Mouse (Mus musculus): ENCODE measurements at regions not wholly inside any gene's neighbourhood (a gene's known extent, or its start where the extent isn't known, plus 50 kb on each side); places are given as distances from the start of the nearest gene placed in this dataset.

GRCm38 (mm10) chr2:101321286-101321914 lies 303.1 kb upstream of the Rag2 start:
- Histone ChIP-seq H3K36me3 (ENCODE audit: control insufficient read depth, insufficient read depth, low read length) (no peaks in the 10 kb centered on the region), H3K27me3 (ENCODE audit: control insufficient read depth, insufficient read depth, low read length) (no peaks in the 10 kb centered on the region), H3K4me3 (no peak overlapping the region), H3K9ac (ENCODE audit: low read depth, low read length) (no peak overlapping the region), H3K79me2 (replicated peaks; ENCODE audit: control insufficient read depth, insufficient read depth, low read length) (no peaks in the 10 kb centered on the region), H3K4me1 (ENCODE audit: control insufficient read depth, insufficient read depth, low read length) (no peaks in the 10 kb centered on the region), H3K27ac (no peak overlapping the region)
- 83% methylated on average over 3 of the region's 3 CpGs for WGBS
- DNase-seq, result no peak
- TF ChIP-seq POLR2A (IDR thresholded peaks at IDR 0.05; ENCODE audit: insufficient read depth, low read depth, low read length) (no peak), CTCF (IDR thresholded peaks at IDR 0.05) (no peak), EP300 (IDR thresholded peaks at IDR 0.05; ENCODE audit: insufficient read depth, low read depth, low read length) (no peak)
- intact Hi-C loops (cut with DNase I), result no loop called here

GRCm38 (mm10) chr2:101356709-101357108 lies 267.8 kb upstream of the Rag2 start:
- no peak overlapping the region for H3K4me3 ChIP-seq
- H3K4me1 ChIP-seq (ENCODE audit: control insufficient read depth, insufficient read depth, low read length), result no peaks in the 10 kb centered on the region
- no peaks in the 10 kb centered on the region for H3K27me3 ChIP-seq (ENCODE audit: control insufficient read depth, insufficient read depth, low read length)
- no peak for DNase-seq
- intact Hi-C loops (cut with DNase I), result no loop called here
- no peak overlapping the region for H3K27ac ChIP-seq
- H3K36me3 ChIP-seq (ENCODE audit: control insufficient read depth, insufficient read depth, low read length), result no peaks in the 10 kb centered on the region
- H3K79me2 ChIP-seq (replicated peaks; ENCODE audit: control insufficient read depth, insufficient read depth, low read length), result no peaks in the 10 kb centered on the region
- no peak overlapping the region for H3K9ac ChIP-seq (ENCODE audit: low read depth, low read length)
- TF ChIP-seq POLR2A (IDR thresholded peaks at IDR 0.05; ENCODE audit: insufficient read depth, low read depth, low read length) (no peak), CTCF (IDR thresholded peaks at IDR 0.05) (no peak), EP300 (IDR thresholded peaks at IDR 0.05; ENCODE audit: insufficient read depth, low read depth, low read length) (no peak)
- WGBS, result 15% methylated on average over 1 of the region's 1 CpGs

GRCm38 (mm10) chr2:101364256-101364655 lies 260.3 kb upstream of the Rag2 start:
- 55% methylated on average over 3 of the region's 3 CpGs for WGBS
- no peak for DNase-seq
- Histone ChIP-seq H3K79me2 (replicated peaks; ENCODE audit: control insufficient read depth, insufficient read depth, low read length) (no peaks in the 10 kb centered on the region), H3K4me3 (no peak overlapping the region), H3K27ac (no peak overlapping the region), H3K9ac (ENCODE audit: low read depth, low read length) (no peak overlapping the region), H3K27me3 (ENCODE audit: control insufficient read depth, insufficient read depth, low read length) (no peaks in the 10 kb centered on the region), H3K4me1 (ENCODE audit: control insufficient read depth, insufficient read depth, low read length) (no peaks in the 10 kb centered on the region), H3K36me3 (ENCODE audit: control insufficient read depth, insufficient read depth, low read length) (no peaks in the 10 kb centered on the region)
- intact Hi-C loops (cut with DNase I), result no loop called here
- TF ChIP-seq EP300 (IDR thresholded peaks at IDR 0.05; ENCODE audit: insufficient read depth, low read depth, low read length) (no peak), POLR2A (IDR thresholded peaks at IDR 0.05; ENCODE audit: insufficient read depth, low read depth, low read length) (no peak), CTCF (IDR thresholded peaks at IDR 0.05) (no peak)

DNA sequence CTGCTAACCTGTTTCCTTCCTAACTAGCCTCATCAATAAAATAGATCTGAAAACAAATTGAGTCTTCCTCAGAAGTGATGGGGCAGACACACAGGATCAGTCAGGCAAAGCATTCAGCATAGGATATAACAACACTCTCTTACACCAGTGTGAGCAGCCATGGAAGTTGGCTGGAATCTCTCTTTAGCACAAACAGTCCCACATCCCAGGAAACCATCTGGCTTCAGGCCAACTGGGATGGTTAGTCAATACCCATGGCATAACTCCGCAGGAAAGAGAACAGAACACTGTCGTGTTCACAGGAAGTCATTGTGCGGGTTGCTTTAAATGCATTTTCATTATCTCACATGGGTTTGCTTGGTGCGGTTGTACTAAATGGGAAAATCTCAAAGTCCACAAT lies 256.2 kb upstream of the Rag2 start:
- no peak for DNase-seq

GRCm38 (mm10) chr2:101370991-101371736 lies 253.4 kb upstream of the Rag2 start:
- H3K4me3 ChIP-seq, result no peak overlapping the region
- 71% methylated on average over 6 of the region's 6 CpGs for WGBS
- H3K4me1 ChIP-seq (ENCODE audit: control insufficient read depth, insufficient read depth, low read length), result no peaks in the 10 kb centered on the region
- no peak for TF ChIP-seq EP300 (IDR thresholded peaks at IDR 0.05; ENCODE audit: insufficient read depth, low read depth, low read length)
- TF ChIP-seq CTCF (IDR thresholded peaks at IDR 0.05), result no peak
- TF ChIP-seq POLR2A (IDR thresholded peaks at IDR 0.05; ENCODE audit: insufficient read depth, low read depth, low read length), result no peak
- no peaks in the 10 kb centered on the region for H3K27me3 ChIP-seq (ENCODE audit: control insufficient read depth, insufficient read depth, low read length)
- no peak for DNase-seq
- H3K9ac ChIP-seq (ENCODE audit: low read depth, low read length), result no peak overlapping the region
- H3K27ac ChIP-seq, result no peak overlapping the region
- intact Hi-C loops (cut with DNase I), result no loop called here
- no peaks in the 10 kb centered on the region for H3K79me2 ChIP-seq (replicated peaks; ENCODE audit: control insufficient read depth, insufficient read depth, low read length)
- H3K36me3 ChIP-seq (ENCODE audit: control insufficient read depth, insufficient read depth, low read length), result no peaks in the 10 kb centered on the region

More for the DNA sequence above, 256.2 kb upstream of the Rag2 start:
- WGBS, result 36% methylated on average over 4 of the region's 4 CpGs
- Histone ChIP-seq H3K36me3 (ENCODE audit: control insufficient read depth, insufficient read depth, low read length) (no peaks in the 10 kb centered on the region), H3K79me2 (replicated peaks; ENCODE audit: control insufficient read depth, insufficient read depth, low read length) (no peaks in the 10 kb centered on the region), H3K27me3 (ENCODE audit: control insufficient read depth, insufficient read depth, low read length) (no peaks in the 10 kb centered on the region), H3K4me3 (no peak overlapping the region), H3K27ac (no peak overlapping the region), H3K9ac (ENCODE audit: low read depth, low read length) (no peak overlapping the region), H3K4me1 (ENCODE audit: control insufficient read depth, insufficient read depth, low read length) (no peaks in the 10 kb centered on the region)
- intact Hi-C loops (cut with DNase I), result no loop called here
- no peak for TF ChIP-seq CTCF (IDR thresholded peaks at IDR 0.05)
- TF ChIP-seq POLR2A (IDR thresholded peaks at IDR 0.05; ENCODE audit: insufficient read depth, low read depth, low read length), result no peak
- no peak for TF ChIP-seq EP300 (IDR thresholded peaks at IDR 0.05; ENCODE audit: insufficient read depth, low read depth, low read length)

- no peaks in the 10 kb centered on the region for H3K36me3 ChIP-seq (ENCODE audit: control insufficient read depth, insufficient read depth, low read length)
- no peaks in the 10 kb centered on the region for H3K4me1 ChIP-seq (ENCODE audit: control insufficient read depth, insufficient read depth, low read length)
- WGBS, result 71% methylated on average over 7 of the region's 7 CpGs
- no peaks in the 10 kb centered on the region for H3K79me2 ChIP-seq (replicated peaks; ENCODE audit: control insufficient read depth, insufficient read depth, low read length)
- no peak overlapping the region for H3K27ac ChIP-seq
- no peak for DNase-seq
- H3K27me3 ChIP-seq (ENCODE audit: control insufficient read depth, insufficient read depth, low read length), result no peaks in the 10 kb centered on the region
- TF ChIP-seq CTCF (IDR thresholded peaks at IDR 0.05), result no peak
- H3K9ac ChIP-seq (ENCODE audit: low read depth, low read length), result no peak overlapping the region
- H3K4me3 ChIP-seq, result no peak overlapping the region
- intact Hi-C loops (cut with DNase I), result no loop called here
Measured at GRCm38 (mm10) chr2:101371834-101372493, 252.6 kb upstream of the Rag2 start.
